23 mouse cellular contexts compared by ENCODE assay signal in genomic region chr11:11171396-11171795, GRCm38 (mm10). TPM values are rescaled to one million over a fixed set of nuclear protein-coding genes. Genes with fewer than 3 reads are reported as not detected.
DNase-seq lines count a peak whose midpoint lies in the region; ATAC-seq and TF ChIP-seq lines count a peak whose summit lies in the region.
"Had no signal": no experiment of that assay in that cellular context is flagged by ENCODE, and none has a peak within 500 bp of the region (broad histone marks: within the 10 kb centered on the region; RNA-seq: fewer than 3 reads in every experiment).

No protein-coding gene starts in this region.

- no peaks in the 10 kb centered on the region for H3K36me3 ChIP-seq in kidney, embryonic 15.5 days
- no peaks in the 10 kb centered on the region for H3K36me3 ChIP-seq in lung, embryonic 14.5 days (ENCODE audit: insufficient read depth)
- H3K36me3 ChIP-seq: embryonic facial prominence, embryonic 15.5 days; hindbrain, embryonic 12.5 days; hindbrain, embryonic 15.5 days had no signal

- no peak for TF ChIP-seq CTCF in lung, embryonic 14.5 days (IDR thresholded peaks at IDR 0.05; ENCODE audit: low read depth)

- H3K4me3 ChIP-seq in kidney, embryonic 15.5 days (replicated peaks): no peak overlapping the region
- H3K4me3 ChIP-seq in lung, embryonic 14.5 days (ENCODE audit: low read depth, low read length): no peak overlapping the region
- H3K4me3 ChIP-seq: embryonic facial prominence, embryonic 15.5 days; gastrocnemius, adult 2 months; hindbrain, embryonic 12.5 days; hindbrain, embryonic 15.5 days had no signal

- no peaks in the 10 kb centered on the region for H3K9me3 ChIP-seq in kidney, embryonic 15.5 days (replicated peaks)
- H3K9me3 ChIP-seq in lung, embryonic 14.5 days (ENCODE audit: low read depth, low read length): no peaks in the 10 kb centered on the region
- H3K9me3 ChIP-seq: embryonic facial prominence, embryonic 15.5 days; hindbrain, embryonic 12.5 days; hindbrain, embryonic 15.5 days had no signal

- H3K27me3 ChIP-seq in kidney, embryonic 15.5 days: no peaks in the 10 kb centered on the region
- no peaks in the 10 kb centered on the region for H3K27me3 ChIP-seq in lung, embryonic 14.5 days (ENCODE audit: insufficient read depth, low read length)
- H3K27me3 ChIP-seq: embryonic facial prominence, embryonic 15.5 days; hindbrain, embryonic 12.5 days; hindbrain, embryonic 15.5 days had no signal

- H3K27ac ChIP-seq in kidney, embryonic 15.5 days: no peak overlapping the region
- H3K27ac ChIP-seq in lung, embryonic 14.5 days (ENCODE audit: low read depth): no peak overlapping the region
- H3K27ac ChIP-seq: embryonic facial prominence, embryonic 15.5 days; gastrocnemius, adult 2 months; hindbrain, embryonic 12.5 days; hindbrain, embryonic 15.5 days had no signal

- no peak overlapping the region for H3K9ac ChIP-seq in kidney, embryonic 15.5 days
- no peak overlapping the region for H3K9ac ChIP-seq in lung, embryonic 14.5 days
- H3K9ac ChIP-seq: embryonic facial prominence, embryonic 15.5 days; forebrain, postnatal 0 days; hindbrain, embryonic 12.5 days; hindbrain, embryonic 15.5 days had no signal

- H3K4me1 ChIP-seq in kidney, embryonic 15.5 days: 0 out of 2 replicates have a peak, but pooled peaks cover 3% of the 10 kb centered on the region
- no peaks in the 10 kb centered on the region for H3K4me1 ChIP-seq in lung, embryonic 14.5 days (ENCODE audit: insufficient read depth)
- H3K4me1 ChIP-seq: embryonic facial prominence, embryonic 15.5 days; hindbrain, embryonic 12.5 days; hindbrain, embryonic 15.5 days had no signal

- H3K4me2 ChIP-seq in kidney, embryonic 15.5 days: no peak overlapping the region
- H3K4me2 ChIP-seq in lung, embryonic 14.5 days: no peak overlapping the region
- H3K4me2 ChIP-seq: embryonic facial prominence, embryonic 15.5 days; heart, embryonic 11.5 days; hindbrain, embryonic 12.5 days; hindbrain, embryonic 15.5 days had no signal

- peak; percentile 81 for ATAC-seq in kidney, embryonic 15.5 days (replicated peaks; ENCODE audit: low FRiP score)
- no peak for ATAC-seq in lung, embryonic 14.5 days (ENCODE audit: insufficient read depth)
- ATAC-seq: CD4-positive, CD25-positive, alpha-beta regulatory T cell, adult 4 months; forebrain, embryonic 14.5 days; forebrain, postnatal 0 days had no signal

- WGBS in kidney, embryonic 15.5 days: 65% methylated on average over 4 of the region's 4 CpGs
- WGBS in lung, embryonic 14.5 days: 83% methylated on average over 4 of the region's 4 CpGs

- no peak for DNase-seq in kidney, adult 8-10 months
- peak; percentile 8 for DNase-seq in kidney, postnatal 10 days
- DNase-seq in kidney, postnatal 36 days: no peak
- peak; percentile 17 for DNase-seq in lung, embryonic 14.5 days
- DNase-seq in lung, postnatal 10 days: no peak
- DNase-seq in cerebellum, postnatal 10 days: no peak
- DNase-seq: adrenal gland, adult 2 months; adrenal gland, postnatal 14 days; cerebellum, adult 11 months; cerebellum, adult 2 months; cerebellum, adult 9-11 months; cerebellum, postnatal 36 days; embryo, embryonic 11 days; forebrain, postnatal 0 days; gastrocnemius, adult 2 months; gastrocnemius, postnatal 14 days had no signal

RNA-seq across cellular contexts. Expression of gene Vwc2, which starts 57.4 kb away (rescaled TPM):
- polyA plus RNA-seq in kidney, embryonic 15.5 days (2015; fragmentation: Nextera tagmentation; extraction: Ambion mirVana): 0.86 and 1.3 TPM in 2 replicates
- 2.7 and 3.1 TPM in 2 replicates for polyA plus RNA-seq in lung, embryonic 14.5 days (2014; fragmentation: Nextera tagmentation; extraction: Ambion mirVana)

Comparison
In these comparisons a context has a peak if more than half of its experiments do, and no peak if none do; other contexts are left out.
1. DNase-seq: peak in kidney, postnatal 10 days (single experiment) and lung, embryonic 14.5 days (single experiment); none in kidney, adult 8-10 months (0 of 2), kidney, postnatal 36 days (0 of 2), lung, postnatal 10 days (single experiment) and cerebellum, postnatal 10 days (0 of 2).